Mouse (Mus musculus) lung, adult 2 months (tissue): ENCODE measurements around the gene Fkbp15. TPM values are rescaled to one million over a fixed set of nuclear protein-coding genes. Genes with fewer than 3 reads are reported as not detected.

Experiments used
- DNase-seq: peaks from one replicate; pipeline ENCODE4 v3.0.0; 2022
- H3K4me1 ChIP-seq: fragments of 200-500 bp; 2 replicates; pipeline ENCODE4 v1.6.1; 2011; ENCODE audit warnings: low read length; ENCODE audit not compliant: control insufficient read depth, insufficient read depth
- H3K4me3 ChIP-seq: fragments of 200-500 bp; replicated peaks from 2 replicates; pipeline ENCODE3; 2011; ENCODE audit warnings: low read depth, mild to moderate bottlenecking, control low read depth, low read length; ENCODE audit errors: extremely low read depth
- CTCF ChIP-seq: fragments of 200-500 bp; IDR thresholded peaks from 2 replicates; pipeline ENCODE4 v1.5.1; 2011; ENCODE audit warnings: mild to moderate bottlenecking, low read length, control low read depth; ENCODE audit not compliant: insufficient read depth
- POLR2A ChIP-seq: fragments of 200-500 bp; IDR thresholded peaks from 2 replicates; pipeline ENCODE4 v1.6.1; 2011; ENCODE audit warnings: low read depth, mild to moderate bottlenecking, control low read depth, low read length, borderline replicate concordance; ENCODE audit errors: extremely low read depth
- WGBS: fragments of 180-500 bp; shearing (Covaris S2); methylation state at CpG from one replicate; pipeline ENCODE4 v1.1.7; 2018; 5-methylcytosine and 5-hydroxymethylcytosine counted together
- polyA plus RNA-seq: library from polyadenylated mRNA; depleted of rRNA; stranded (reverse); fragments of >200 nt; gene quantifications from 2 replicates; pipeline ENCODE4 v1.2.3, GENCODE M21; 2012

The Fkbp15 gene
- polyA plus RNA-seq, 1 experiment, result 41.5 TPM

GRCm38 (mm10) chr4:62372818-62373520, 12.6 kb upstream of the Fkbp15 start:
- Histone ChIP-seq H3K4me1 (peaks cover 7% of the 10 kb centered on the region), H3K4me3 (no peak overlapping the region)
- 76% methylated on average over 9 of the region's 9 CpGs for WGBS
- TF ChIP-seq CTCF (no peak), POLR2A (no peak)
- no peak for DNase-seq

GRCm38 (mm10) chr4:62372410-62372809, 12.1 kb upstream of the Fkbp15 start:
- no peak for DNase-seq
- TF ChIP-seq CTCF (no peak), POLR2A (no peak)
- 60% methylated on average over 1 of the region's 1 CpGs for WGBS
- Histone ChIP-seq H3K4me3 (no peak overlapping the region), H3K4me1 (peaks cover 7% of the 10 kb centered on the region)

- Histone ChIP-seq H3K4me1 (peaks cover 12% of the 10 kb centered on the region), H3K4me3 (no peak overlapping the region)
- no peak for DNase-seq
- TF ChIP-seq CTCF, result no peak
- no peak for TF ChIP-seq POLR2A
- 57% methylated on average over 3 of the region's 3 CpGs for WGBS
These were observed 8.7 kb upstream of the Fkbp15 start for GRCm38 (mm10) chr4:62369091-62369490.

GRCm38 (mm10) chr4:62367586-62367985, 7.2 kb upstream of the Fkbp15 start:
- no peak for DNase-seq
- Histone ChIP-seq H3K4me3 (no peak overlapping the region), H3K4me1 (peaks cover 8% of the 10 kb centered on the region)
- no peak for TF ChIP-seq CTCF
- WGBS, result 61% methylated on average over 6 of the region's 6 CpGs

GRCm38 (mm10) chr4:62366291-62366690, 5.9 kb upstream of the Fkbp15 start:
- WGBS, result 53% methylated on average over 4 of the region's 4 CpGs

GRCm38 (mm10) chr4:62364299-62364698, 4.0 kb upstream of the Fkbp15 start:
- no peak for DNase-seq
- no peak overlapping the region for H3K4me3 ChIP-seq
- 71% methylated on average over 8 of the region's 8 CpGs for WGBS
- H3K4me1 ChIP-seq, result peaks cover 11% of the 10 kb centered on the region
- TF ChIP-seq POLR2A (no peak), CTCF (no peak)

More at GRCm38 (mm10) chr4:62366291-62366690, 5.9 kb upstream of the Fkbp15 start:
- TF ChIP-seq CTCF (no peak), POLR2A (no peak)
- DNase-seq, result no peak
- no peak overlapping the region for H3K4me3 ChIP-seq
- H3K4me1 ChIP-seq, result peaks cover 8% of the 10 kb centered on the region

- 57% methylated on average over 2 of the region's 2 CpGs for WGBS
- no peak for DNase-seq
- Histone ChIP-seq H3K4me3 (peak overlapping the region; percentile 19), H3K4me1 (peaks cover 14% of the 10 kb centered on the region)
- no peak for TF ChIP-seq POLR2A
- no peak for TF ChIP-seq CTCF
These were observed 2.1 kb upstream of the Fkbp15 start for GRCm38 (mm10) chr4:62362437-62362836.

- WGBS, result 45% methylated on average over 1 of the region's 1 CpGs
- TF ChIP-seq POLR2A (no peak), CTCF (no peak)
- H3K4me3 ChIP-seq, result no peak overlapping the region
These were observed 1.6 kb upstream of the Fkbp15 start for GRCm38 (mm10) chr4:62361997-62362396.

GRCm38 (mm10) chr4:62361571-62361970, 1.2 kb upstream of the Fkbp15 start:
- DNase-seq, result no peak
- TF ChIP-seq CTCF (no peak), POLR2A (no peak)
- no peak overlapping the region for H3K4me3 ChIP-seq
- WGBS, result 9% methylated on average over 6 of the region's 6 CpGs
- peaks cover 13% of the 10 kb centered on the region for H3K4me1 ChIP-seq

More at GRCm38 (mm10) chr4:62361997-62362396, 1.6 kb upstream of the Fkbp15 start:
- DNase-seq, result no peak
- H3K4me1 ChIP-seq, result peaks cover 13% of the 10 kb centered on the region

GRCm38 (mm10) chr4:62360805-62361455, 582 bp upstream of the Fkbp15 start:
- WGBS, result under 1% methylated on average over 22 of the region's 22 CpGs

More at GRCm38 (mm10) chr4:62360805-62361455, 582 bp upstream of the Fkbp15 start:
- TF ChIP-seq CTCF (no peak), POLR2A (no peak)
- peak; percentile 37 for DNase-seq
- Histone ChIP-seq H3K4me3 (peak overlapping the region; percentile 86), H3K4me1 (peaks cover 10% of the 10 kb centered on the region)
